ENCODE assay signal across 37 mouse cellular contexts in the genomic region with DNA sequence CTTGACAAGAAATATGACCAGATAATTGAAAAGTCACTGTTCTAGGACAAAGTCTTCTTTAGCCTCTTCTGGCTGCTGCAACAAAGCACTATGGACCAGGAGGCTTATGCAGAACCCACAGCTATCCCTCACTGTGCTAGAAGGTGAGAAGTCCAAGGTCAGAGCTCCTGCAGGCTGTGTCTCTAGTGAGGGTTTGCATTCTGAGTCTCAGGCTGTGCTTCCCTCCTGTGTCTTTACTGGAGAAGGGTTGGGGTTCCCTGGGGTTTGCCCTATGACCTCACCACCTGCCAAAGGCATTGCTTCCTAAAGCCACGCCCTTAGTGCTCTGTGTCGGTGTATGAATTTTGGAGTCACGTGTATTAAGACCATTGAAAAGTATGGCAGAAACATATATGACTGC. TPM values are rescaled to one million over a fixed set of nuclear protein-coding genes. Genes with fewer than 3 reads are reported as not detected.
"Had no signal": no experiment of that assay in that cellular context is flagged by ENCODE, and none has a peak within 500 bp of the region (broad histone marks: within the 10 kb centered on the region; RNA-seq: fewer than 3 reads in every experiment).

No protein-coding gene starts in this region.

- H3K36me3 ChIP-seq: heart, embryonic 12.5 days; hindbrain, embryonic 13.5 days; hindbrain, embryonic 15.5 days; kidney, embryonic 15.5 days; limb, embryonic 10.5 days; limb, embryonic 12.5 days; liver, embryonic 13.5 days had no signal

- H3K9ac ChIP-seq: heart, embryonic 12.5 days; hindbrain, embryonic 13.5 days; hindbrain, embryonic 15.5 days; kidney, embryonic 15.5 days; limb, embryonic 12.5 days; liver, embryonic 13.5 days had no signal

- H3K4me1 ChIP-seq: heart, embryonic 12.5 days; hindbrain, embryonic 15.5 days; kidney, embryonic 15.5 days; limb, embryonic 10.5 days; liver, embryonic 13.5 days had no signal

- H3K9me3 ChIP-seq: hindbrain, embryonic 13.5 days; hindbrain, embryonic 15.5 days; kidney, embryonic 15.5 days; limb, embryonic 10.5 days; limb, embryonic 12.5 days; liver, embryonic 13.5 days had no signal

- H3K27ac ChIP-seq: hindbrain, embryonic 13.5 days; hindbrain, embryonic 15.5 days; hindbrain, postnatal 0 days; kidney, embryonic 15.5 days; kidney, postnatal 0 days; limb, embryonic 10.5 days; limb, embryonic 12.5 days; liver, embryonic 13.5 days had no signal

- ATAC-seq: hindbrain, postnatal 0 days; intestine, embryonic 16.5 days had no signal

- H3K27me3 ChIP-seq: heart, embryonic 12.5 days; hindbrain, embryonic 15.5 days; kidney, embryonic 15.5 days; limb, embryonic 12.5 days; liver, embryonic 13.5 days had no signal

- H3K4me3 ChIP-seq: heart, embryonic 12.5 days; hindbrain, embryonic 13.5 days; hindbrain, embryonic 15.5 days; kidney, embryonic 15.5 days; limb, embryonic 10.5 days; limb, embryonic 12.5 days; liver, embryonic 13.5 days had no signal

- H3K4me2 ChIP-seq: heart, embryonic 12.5 days; hindbrain, embryonic 13.5 days; hindbrain, embryonic 15.5 days; kidney, embryonic 15.5 days; limb, embryonic 12.5 days; liver, embryonic 11.5 days; liver, embryonic 13.5 days had no signal

- DNase-seq: gastrocnemius, postnatal 14 days; gastrocnemius, postnatal 36 days; heart, adult 18-20 months; heart, postnatal 10 days; heart, postnatal 36 days; kidney, adult 11 months; kidney, adult 2 months; kidney, adult 9 months; kidney, postnatal 14 days; kidney, postnatal 36 days; layer of hippocampus, adult 9-11 months; layer of hippocampus, postnatal 36 days; liver; liver, embryonic 13.5 days had no signal

RNA-seq across cellular contexts. Expression of gene Aldoart2, which starts 3.4 kb away (rescaled TPM):
- total RNA-seq: heart, adult 18-20 months; heart, postnatal 10 days; heart, postnatal 36 days; hematopoietic stem cell, adult 5-6 weeks; layer of hippocampus, postnatal 14 days; left cerebral cortex, adult 8-10 months; left cerebral cortex, postnatal 10 days; left cerebral cortex, postnatal 36 days had no signal
- polyA plus RNA-seq: heart, embryonic 12.5 days; hindbrain, embryonic 11.5 days; hindbrain, embryonic 13.5 days; hindbrain, embryonic 15.5 days; intestine, embryonic 14.5 days; intestine, embryonic 16.5 days; kidney, embryonic 15.5 days; kidney, postnatal 0 days; limb, embryonic 10.5 days; limb, embryonic 12.5 days; limb, embryonic 14.5 days; liver, embryonic 13.5 days had no signal

RNA-seq across cellular contexts. Expression of gene Insm2, which starts 30.8 kb away (rescaled TPM):
- total RNA-seq: gastrocnemius, adult 18-20 months; gastrocnemius, adult 8-10 months; gastrocnemius, postnatal 14 days; gastrocnemius, postnatal 36 days; heart, adult 18-20 months; heart, postnatal 10 days; heart, postnatal 36 days; hematopoietic stem cell, adult 5-6 weeks had no signal
- polyA plus RNA-seq: gonadal fat pad, adult 2 months; heart, embryonic 14.5 days; large intestine, adult 2 months; limb, embryonic 12.5 days; liver, embryonic 13.5 days had no signal
